Mouse (Mus musculus) left cerebral cortex, adult 9 months (tissue): ENCODE results near the gene Erich3.
"Not testable (repeated sequence)": the region's sequence is repeated elsewhere in the genome, so short reads cannot be mapped to it uniquely, and the experiment has no call there.

Experiments used
- DNase-seq, 2 experiments: peaks; one replicate each; pipeline ENCODE4 v3.0.0; 2022; ENCODE audit warnings: low spot score in 2 of 2

Erich3 gene

GRCm38 (mm10) chr3:154663545-154663944, at the start of gene Erich3:
TSS of gene Erich3 (plus strand) at chr3:154663859.
- DNase-seq = peak in 1 of 2 experiments; percentile 23

- DNase-seq = no peak
Measured at GRCm38 (mm10) chr3:154614771-154615170, 48.9 kb upstream of the Erich3 start.

- no peak for DNase-seq
Measured at GRCm38 (mm10) chr3:154615304-154615703, 48.4 kb upstream of the Erich3 start.

GRCm38 (mm10) chr3:154616106-154616505, 47.6 kb upstream of the Erich3 start:
- DNase-seq = no peak

- DNase-seq = no peak
Measured at GRCm38 (mm10) chr3:154628284-154628683, 35.4 kb upstream of the Erich3 start.

- DNase-seq = not testable (repeated sequence)
Measured at GRCm38 (mm10) chr3:154631281-154631680, 32.4 kb upstream of the Erich3 start.

- no peak for DNase-seq
Measured at GRCm38 (mm10) chr3:154633091-154633490, 30.6 kb upstream of the Erich3 start.

- DNase-seq = peak in 1 of 2 experiments; percentile 15
Measured at GRCm38 (mm10) chr3:154646638-154647442, 16.8 kb upstream of the Erich3 start.

- no peak for DNase-seq
Measured at GRCm38 (mm10) chr3:154647443-154647780, 16.2 kb upstream of the Erich3 start.

GRCm38 (mm10) chr3:154649411-154650285, 14.0 kb upstream of the Erich3 start:
- no peak for DNase-seq

- peak in 1 of 2 experiments; percentile 71 for DNase-seq
Measured at GRCm38 (mm10) chr3:154651192-154651821, 12.4 kb upstream of the Erich3 start.

- peak in 1 of 2 experiments; percentile 81 for DNase-seq
Measured at GRCm38 (mm10) chr3:154652581-154653420, 10.9 kb upstream of the Erich3 start.

- DNase-seq = no peak
Measured at GRCm38 (mm10) chr3:154653454-154653853, 10.2 kb upstream of the Erich3 start.

- no peak for DNase-seq
Measured at GRCm38 (mm10) chr3:154654284-154654683, 9.4 kb upstream of the Erich3 start.

- DNase-seq = no peak
Measured at GRCm38 (mm10) chr3:154654901-154655300, 8.8 kb upstream of the Erich3 start.

- no peak for DNase-seq
Measured at GRCm38 (mm10) chr3:154655711-154656110, 7.9 kb upstream of the Erich3 start.

GRCm38 (mm10) chr3:154663976-154664581, 420 bp downstream of the Erich3 start:
- peak; percentile 64 to 83 for DNase-seq

GRCm38 (mm10) chr3:154664636-154665035, 977 bp downstream of the Erich3 start:
- no peak for DNase-seq

- DNase-seq = peak in 1 of 2 experiments; percentile 54
Measured at GRCm38 (mm10) chr3:154668485-154668884, 4.8 kb downstream of the Erich3 start.

- DNase-seq = no peak
Measured at GRCm38 (mm10) chr3:154670584-154670983, 6.9 kb downstream of the Erich3 start.

GRCm38 (mm10) chr3:154671013-154671412, 7.4 kb downstream of the Erich3 start:
- DNase-seq = no peak
